Mouse (Mus musculus): Measurements from ENCODE around the gene Smarcd1. TPM values are rescaled to one million over a fixed set of nuclear protein-coding genes. Genes with fewer than 3 reads are reported as not detected.
A peak's percentile ranks its signal among the peaks of the same experiment; 100 is the strongest.

Gene Smarcd1
- polyA plus RNA-seq, 1 experiment from 2014 or later: 25.5 TPM

- 17% methylated on average over 7 of the region's 7 CpGs for WGBS
- Histone ChIP-seq H3K36me3 (peaks cover 53% of the 10 kb centered on the region), H3K27me3 (replicated peaks) (no peaks in the 10 kb centered on the region), H3K4me1 (replicated peaks) (peaks cover 42% of the 10 kb centered on the region), H3K9ac (peak overlapping the region; percentile 65), H3K4me2 (peak overlapping the region; percentile 67), H3K4me3 (peak overlapping the region; percentile 30), H3K9me3 (replicated peaks) (no peaks in the 10 kb centered on the region), H3K27ac (ENCODE audit: poor library complexity, severe bottlenecking) (peak overlapping the region; percentile 96)
- no peak for ATAC-seq (ENCODE audit: insufficient number of reproducible peaks, low FRiP score)
Observed at GRCm38 (mm10) chr15:99704881-99705280, 3.0 kb downstream of the Smarcd1 start.

DNA sequence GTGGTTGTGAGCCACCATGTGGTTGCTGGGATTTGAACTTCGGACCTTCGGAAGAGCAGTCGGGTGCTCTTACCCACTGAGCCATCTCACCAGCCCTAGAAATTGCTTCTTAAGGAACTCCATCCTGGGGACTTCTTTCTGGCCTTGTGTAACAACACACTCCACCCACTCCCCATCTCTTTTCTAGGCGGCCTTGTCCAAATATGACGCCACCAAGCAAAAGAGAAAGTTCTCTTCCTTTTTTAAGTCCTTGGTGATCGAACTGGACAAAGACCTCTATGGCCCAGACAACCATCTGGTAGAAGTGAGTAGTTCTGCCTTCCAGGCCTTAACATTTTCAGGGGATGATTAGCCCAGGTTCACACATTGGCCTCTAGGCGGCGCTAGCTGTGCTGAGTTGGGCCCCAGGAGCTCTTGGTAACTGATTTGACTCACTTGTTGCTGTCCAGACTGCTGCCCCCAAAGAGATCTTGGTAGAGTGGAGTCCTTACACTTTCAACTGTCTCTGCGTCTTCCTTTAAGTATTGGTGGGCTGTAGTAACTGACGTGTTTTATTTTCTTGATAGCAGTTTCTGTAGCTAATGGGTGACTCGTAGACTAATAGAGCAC is 3.6 kb downstream of the Smarcd1 start, which contains the start of gene Gm17349:
TSS of gene Gm17349 (minus strand) at position 51 of the 609 bp plus-strand sequence.
- no peak for ATAC-seq (ENCODE audit: insufficient number of reproducible peaks, low FRiP score)
- Histone ChIP-seq H3K9ac (peak within 1 kb of the TSS; percentile 65), H3K36me3 (peaks cover 60% of the 10 kb centered on the region), H3K4me2 (peak within 1 kb of the TSS; percentile 67), H3K27me3 (replicated peaks) (no peaks in the 10 kb centered on the region), H3K9me3 (replicated peaks) (no peaks in the 10 kb centered on the region), H3K27ac (ENCODE audit: poor library complexity, severe bottlenecking) (peak within 1 kb of the TSS; percentile 96), H3K4me1 (replicated peaks) (peaks cover 46% of the 10 kb centered on the region), H3K4me3 (peak within 1 kb of the TSS; percentile 30)
- 62% methylated on average over 11 of the region's 11 CpGs for WGBS

- ATAC-seq (ENCODE audit: insufficient number of reproducible peaks, low FRiP score): no peak
- H3K4me2 ChIP-seq: no peak overlapping the region
- H3K4me1 ChIP-seq (replicated peaks): peaks cover 43% of the 10 kb centered on the region
- no peak overlapping the region for H3K9ac ChIP-seq
- H3K36me3 ChIP-seq: peaks cover 86% of the 10 kb centered on the region
- no peaks in the 10 kb centered on the region for H3K9me3 ChIP-seq (replicated peaks)
- WGBS: 97% methylated on average over 13 of the region's 13 CpGs
- H3K27ac ChIP-seq (ENCODE audit: poor library complexity, severe bottlenecking): no peak overlapping the region
- H3K4me3 ChIP-seq: no peak overlapping the region
- no peaks in the 10 kb centered on the region for H3K27me3 ChIP-seq (replicated peaks)
Observed at GRCm38 (mm10) chr15:99708176-99708575, 6.2 kb downstream of the Smarcd1 start.

GRCm38 (mm10) chr15:99710221-99711190 is 8.6 kb downstream of the Smarcd1 start:
- peaks cover 41% of the 10 kb centered on the region for H3K4me1 ChIP-seq (replicated peaks)
- H3K4me2 ChIP-seq: no peak overlapping the region
- H3K9ac ChIP-seq: no peak overlapping the region
- H3K27ac ChIP-seq (ENCODE audit: poor library complexity, severe bottlenecking): no peak overlapping the region
- H3K9me3 ChIP-seq (replicated peaks): no peaks in the 10 kb centered on the region
- no peak for ATAC-seq (ENCODE audit: insufficient number of reproducible peaks, low FRiP score)
- H3K27me3 ChIP-seq (replicated peaks): no peaks in the 10 kb centered on the region
- H3K4me3 ChIP-seq: no peak overlapping the region
- 85% methylated on average over 10 of the region's 10 CpGs for WGBS
- H3K36me3 ChIP-seq: peaks cover 90% of the 10 kb centered on the region

- ATAC-seq (ENCODE audit: insufficient number of reproducible peaks, low FRiP score): no peak
- H3K9me3 ChIP-seq (replicated peaks): no peaks in the 10 kb centered on the region
- H3K36me3 ChIP-seq: peaks cover 84% of the 10 kb centered on the region
- no peak overlapping the region for H3K4me3 ChIP-seq
- no peak overlapping the region for H3K27ac ChIP-seq (ENCODE audit: poor library complexity, severe bottlenecking)
- H3K4me1 ChIP-seq (replicated peaks): peaks cover 44% of the 10 kb centered on the region
- H3K27me3 ChIP-seq (replicated peaks): no peaks in the 10 kb centered on the region
- 75% methylated on average over 3 of the region's 3 CpGs for WGBS
- no peak overlapping the region for H3K9ac ChIP-seq
- H3K4me2 ChIP-seq: no peak overlapping the region
Observed at GRCm38 (mm10) chr15:99711491-99711890, 9.6 kb downstream of the Smarcd1 start.

- peaks cover 71% of the 10 kb centered on the region for H3K36me3 ChIP-seq
- H3K4me3 ChIP-seq: no peak overlapping the region
- no peaks in the 10 kb centered on the region for H3K9me3 ChIP-seq (replicated peaks)
- 71% methylated on average over 13 of the region's 13 CpGs for WGBS
- H3K4me1 ChIP-seq (replicated peaks): peaks cover 53% of the 10 kb centered on the region
- H3K9ac ChIP-seq: peak overlapping the region; percentile 10
- ATAC-seq (ENCODE audit: insufficient number of reproducible peaks, low FRiP score): no peak
- peak overlapping the region; percentile 85 for H3K27ac ChIP-seq (ENCODE audit: poor library complexity, severe bottlenecking)
- H3K27me3 ChIP-seq (replicated peaks): no peaks in the 10 kb centered on the region
- no peak overlapping the region for H3K4me2 ChIP-seq
Observed at GRCm38 (mm10) chr15:99712666-99713559, 11.0 kb downstream of the Smarcd1 start.

- 57% methylated on average over 3 of the region's 3 CpGs for WGBS
Observed at GRCm38 (mm10) chr15:99713569-99713968, 11.6 kb downstream of the Smarcd1 start.

DNA sequence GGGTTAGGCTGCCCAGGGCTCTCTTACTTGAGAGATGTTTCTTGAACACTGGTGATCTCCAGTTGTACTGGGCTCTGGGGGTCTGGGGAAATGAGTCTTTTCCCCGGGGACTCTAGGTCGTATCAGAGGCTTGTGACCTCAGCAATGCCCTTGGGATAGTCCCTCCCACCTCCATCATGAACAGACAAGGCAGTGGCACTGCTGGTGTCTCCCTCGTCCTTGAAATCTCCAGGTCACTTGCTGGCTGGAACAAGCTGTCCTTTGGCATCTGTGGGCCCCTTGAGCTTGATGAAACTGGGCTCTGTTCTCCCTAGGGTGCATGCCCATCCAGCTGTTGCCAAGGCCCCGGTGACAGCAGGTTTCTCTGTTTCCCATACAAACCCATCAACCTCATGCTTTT is 12.3 kb downstream of the Smarcd1 start:
- no peaks in the 10 kb centered on the region for H3K27me3 ChIP-seq (replicated peaks)
- ATAC-seq (ENCODE audit: insufficient number of reproducible peaks, low FRiP score): no peak
- H3K4me2 ChIP-seq: no peak overlapping the region
- no peaks in the 10 kb centered on the region for H3K9me3 ChIP-seq (replicated peaks)
- H3K27ac ChIP-seq (ENCODE audit: poor library complexity, severe bottlenecking): peak overlapping the region; percentile 85
- no peak overlapping the region for H3K4me3 ChIP-seq
- peaks cover 53% of the 10 kb centered on the region for H3K4me1 ChIP-seq (replicated peaks)
- peaks cover 71% of the 10 kb centered on the region for H3K36me3 ChIP-seq
- WGBS: 48% methylated on average over 4 of the region's 4 CpGs
- peak overlapping the region; percentile 53 for H3K9ac ChIP-seq

More at GRCm38 (mm10) chr15:99713569-99713968, 11.6 kb downstream of the Smarcd1 start:
- Histone ChIP-seq H3K9me3 (replicated peaks) (no peaks in the 10 kb centered on the region), H3K36me3 (peaks cover 71% of the 10 kb centered on the region), H3K4me3 (no peak overlapping the region), H3K4me1 (replicated peaks) (peaks cover 53% of the 10 kb centered on the region), H3K27ac (ENCODE audit: poor library complexity, severe bottlenecking) (peak overlapping the region; percentile 85), H3K9ac (peak overlapping the region; percentile 53), H3K4me2 (no peak overlapping the region), H3K27me3 (replicated peaks) (no peaks in the 10 kb centered on the region)
- ATAC-seq (ENCODE audit: insufficient number of reproducible peaks, low FRiP score): peak; percentile 9; the same call in 1 of the 2 replicates

DNA sequence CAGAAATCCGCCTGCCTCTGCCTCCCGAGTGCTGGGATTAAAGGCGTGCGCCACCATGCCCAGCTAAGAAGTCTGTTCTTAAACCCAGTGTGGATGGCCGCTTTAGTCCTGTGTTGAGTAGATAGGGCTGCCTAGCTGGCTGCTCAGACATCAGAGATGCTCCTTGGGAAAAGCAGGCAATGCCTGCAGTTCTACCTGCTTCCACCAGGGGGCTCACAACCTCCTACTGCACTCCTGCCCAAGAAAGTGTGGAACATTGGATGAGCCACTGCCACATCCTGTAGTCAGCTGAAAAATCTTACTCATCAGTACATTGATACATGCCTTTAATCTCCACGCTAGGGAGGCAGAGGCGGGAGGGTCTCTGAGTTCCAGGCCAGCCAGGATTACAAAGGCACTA is 12.9 kb downstream of the Smarcd1 start:
- WGBS: 36% methylated on average over 7 of the region's 7 CpGs
- no peak overlapping the region for H3K9ac ChIP-seq
- no peak for ATAC-seq (ENCODE audit: insufficient number of reproducible peaks, low FRiP score)
- H3K4me2 ChIP-seq: no peak overlapping the region
- H3K4me3 ChIP-seq: no peak overlapping the region
- no peaks in the 10 kb centered on the region for H3K9me3 ChIP-seq (replicated peaks)
- 0 out of 2 replicates have a peak overlapping the region, but pooled peaks have one; percentile 7 for H3K27ac ChIP-seq (ENCODE audit: poor library complexity, severe bottlenecking)
- no peaks in the 10 kb centered on the region for H3K27me3 ChIP-seq (replicated peaks)
- H3K36me3 ChIP-seq: peaks cover 67% of the 10 kb centered on the region
- H3K4me1 ChIP-seq (replicated peaks): peaks cover 53% of the 10 kb centered on the region

DNA sequence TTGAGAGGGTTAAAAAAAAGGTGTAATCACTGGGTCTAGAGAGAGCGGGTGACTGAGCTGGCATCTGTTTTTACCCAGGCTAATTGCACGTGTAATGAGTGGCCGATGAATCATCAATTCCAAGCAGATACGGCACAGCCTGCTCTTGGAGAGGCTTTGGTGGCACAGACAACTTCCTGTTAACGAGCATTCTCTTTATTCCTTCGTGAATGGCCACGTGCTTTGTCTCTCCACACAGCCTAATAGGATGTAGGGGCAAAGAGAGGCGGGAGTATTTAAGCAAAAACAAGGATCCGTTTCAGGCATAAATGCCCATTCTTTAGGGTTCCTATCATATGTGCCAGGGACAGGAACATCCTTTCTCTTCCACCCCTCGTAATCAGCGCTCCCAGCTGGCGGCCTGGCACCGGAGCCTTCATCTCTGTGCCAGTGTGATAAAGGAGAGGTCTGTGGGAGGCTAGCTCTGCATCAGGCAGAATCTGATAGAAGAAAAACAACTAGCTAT is 13.5 kb downstream of the Smarcd1 start:
- no peak overlapping the region for H3K4me3 ChIP-seq
- 0 out of 2 replicates have a peak overlapping the region, but pooled peaks have one; percentile 7 for H3K27ac ChIP-seq (ENCODE audit: poor library complexity, severe bottlenecking)
- H3K27me3 ChIP-seq (replicated peaks): no peaks in the 10 kb centered on the region
- H3K9ac ChIP-seq: 0 out of 2 replicates have a peak overlapping the region, but pooled peaks have one; percentile 38
- WGBS: 73% methylated on average over 13 of the region's 13 CpGs
- no peaks in the 10 kb centered on the region for H3K9me3 ChIP-seq (replicated peaks)
- peaks cover 64% of the 10 kb centered on the region for H3K36me3 ChIP-seq
- no peak for ATAC-seq (ENCODE audit: insufficient number of reproducible peaks, low FRiP score)
- peaks cover 51% of the 10 kb centered on the region for H3K4me1 ChIP-seq (replicated peaks)
- no peak overlapping the region for H3K4me2 ChIP-seq

Measured in heart, embryonic 12.5 days (tissue).